Mouse (Mus musculus) C3H10T1/2 (cell line): ENCODE results near the gene Agtpbp1. TPM values are rescaled to one million over a fixed set of nuclear protein-coding genes. Genes with fewer than 3 reads are reported as not detected.

Source experiments
- polyA plus RNA-seq, 2 experiments: library from polyadenylated mRNA; unstranded; fragments of >200 nt; fragmentation: generic; extraction: Trizol; gene quantifications; one replicate each; pipeline ENCODE4 v1.2.1; 2012; ENCODE audit warnings: missing spikeins in 2 of 2

Gene Agtpbp1
- 1 to 10 TPM; 2.6 to 8.4 TPM for polyA plus RNA-seq

DNA sequence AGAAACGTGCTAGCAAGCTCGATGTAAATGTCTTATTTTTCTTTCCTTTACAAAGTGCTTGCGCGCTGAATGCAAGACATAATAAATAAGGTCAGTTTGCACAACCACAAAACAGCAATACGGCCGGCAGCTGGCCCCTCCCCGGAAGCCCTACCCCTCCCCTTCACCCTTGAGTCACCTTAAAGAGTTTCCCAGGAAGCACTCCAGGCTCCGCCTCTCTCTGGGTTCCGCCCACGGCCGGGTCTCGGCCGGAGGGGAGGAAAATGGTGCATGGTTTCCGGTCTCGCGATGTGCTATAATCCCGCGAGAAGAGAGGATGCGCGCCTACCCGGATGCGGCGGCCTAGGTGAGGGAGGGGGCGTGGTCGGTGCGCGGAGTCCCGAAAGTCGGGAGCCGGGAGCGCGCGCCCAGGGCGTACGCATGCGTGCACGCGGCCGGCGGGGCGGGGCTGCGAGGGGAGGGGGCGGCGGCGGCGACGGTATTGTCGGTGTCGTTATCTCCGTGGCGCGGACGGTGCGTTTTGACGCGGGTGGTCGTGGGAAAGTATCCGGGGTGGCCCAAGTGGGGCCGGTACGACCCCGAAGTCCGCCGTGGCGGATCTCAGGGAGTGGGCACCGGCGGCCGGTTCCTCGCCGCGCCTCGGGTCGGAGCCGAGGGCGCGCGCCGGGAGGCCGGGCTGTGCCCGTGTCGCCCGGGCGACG, at the start of gene Agtpbp1, which contains the start of gene Naa35:
TSS of gene Agtpbp1 (minus strand) at position 281 of the 701 bp plus-strand sequence.
TSS of gene Naa35 (plus strand) at position 313 of the 701 bp plus-strand sequence.

Other genes with a start within 250 kb of the Agtpbp1 start
- 10 to 100 TPM; 12.8 to 51.3 TPM for gene Naa35, start within 50 bp of the Agtpbp1 start, polyA plus RNA-seq
- 1 to 10 TPM in 1 of 2 experiments, under 1 TPM in 1; 0.20 to 4.2 TPM for gene Golm1, start 90.6 kb upstream of the Agtpbp1 start, polyA plus RNA-seq
- gene 4921517D22Rik, start 108.9 kb upstream of the Agtpbp1 start, polyA plus RNA-seq: not detected
- not detected for gene Spata31d1a, start 125.1 kb upstream of the Agtpbp1 start, polyA plus RNA-seq
- under 1 TPM in 1 of 2 experiments, not detected in 1; 0.01 TPM for gene Spata31d1b, start 127.1 kb upstream of the Agtpbp1 start, polyA plus RNA-seq
- gene Spata31d1d, start 146.5 kb upstream of the Agtpbp1 start, polyA plus RNA-seq: not detected
- not detected for gene 1700014D04Rik, start 161.5 kb upstream of the Agtpbp1 start, polyA plus RNA-seq
- 10 to 100 TPM; 10.1 to 52.7 TPM for gene Isca1, start 184.6 kb upstream of the Agtpbp1 start, polyA plus RNA-seq
- not detected for gene Gm49354, start 197.0 kb upstream of the Agtpbp1 start, polyA plus RNA-seq
- 10 to 100 TPM in 1 of 2 experiments, 1 to 10 TPM in 1; 1.1 to 20.1 TPM for gene Tut7, start 237.9 kb upstream of the Agtpbp1 start, polyA plus RNA-seq